Mouse (Mus musculus) testis, adult 2 months (tissue): ENCODE data around the gene Rnh1.

Experiments used
- CTCF ChIP-seq: fragments of 200-500 bp; IDR thresholded peaks from 2 replicates; pipeline ENCODE4 v1.5.1; 2012; ENCODE audit warnings: low read depth, mild to moderate bottlenecking, inconsistent platforms, low read length, moderate library complexity; ENCODE audit not compliant: control insufficient read depth, insufficient read depth, insufficient replicate concordance
- POLR2A ChIP-seq: fragments of 200-500 bp; IDR thresholded peaks from 2 replicates; pipeline ENCODE4 v1.6.1; 2012; ENCODE audit warnings: low read depth, mild to moderate bottlenecking, inconsistent platforms, low read length, moderate library complexity; ENCODE audit not compliant: control insufficient read depth

DNA sequence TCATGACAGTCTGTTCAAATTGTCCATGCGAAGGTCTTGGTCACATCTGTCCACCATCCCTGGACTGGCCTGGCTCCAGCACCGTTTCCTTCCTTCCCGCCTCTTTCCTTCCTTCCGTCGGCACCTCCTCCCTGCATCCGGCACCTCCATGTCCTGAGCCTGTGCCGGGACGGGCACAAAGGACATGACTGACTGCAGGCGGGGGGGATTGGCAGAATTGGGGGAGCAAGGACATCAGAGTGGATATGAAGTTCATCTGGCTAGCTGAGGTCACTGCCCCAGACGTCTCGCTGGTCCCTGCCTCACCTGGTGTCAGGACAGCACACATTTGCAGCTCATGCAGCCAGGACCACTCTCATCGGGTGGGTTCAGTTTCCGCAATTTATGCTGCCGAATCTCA is 18.4 kb upstream of the Rnh1 start:
- no peak for TF ChIP-seq POLR2A
- no peak for TF ChIP-seq CTCF
